Mouse (Mus musculus) erythroblast, embryonic 14.5 days (primary cell): ENCODE measurements around the gene Fam3b.

Experiments used
- GATA1 ChIP-seq: IDR thresholded peaks from 2 replicates; pipeline ENCODE4 v1.6.1; 2012; ENCODE audit warnings: low read length, inconsistent platforms, mixed read lengths
- TAL1 ChIP-seq: IDR thresholded peaks from 3 replicates; pipeline ENCODE4 v1.6.1; 2012; ENCODE audit warnings: low read length, inconsistent platforms, mixed read lengths

GRCm38 (mm10) chr16:97514099-97514940, at the start of gene Fam3b:
- TF ChIP-seq GATA1, result no peak
- TF ChIP-seq TAL1, result no peak
